ENCODE assay signal across 7 mouse cellular contexts in the genomic region with DNA sequence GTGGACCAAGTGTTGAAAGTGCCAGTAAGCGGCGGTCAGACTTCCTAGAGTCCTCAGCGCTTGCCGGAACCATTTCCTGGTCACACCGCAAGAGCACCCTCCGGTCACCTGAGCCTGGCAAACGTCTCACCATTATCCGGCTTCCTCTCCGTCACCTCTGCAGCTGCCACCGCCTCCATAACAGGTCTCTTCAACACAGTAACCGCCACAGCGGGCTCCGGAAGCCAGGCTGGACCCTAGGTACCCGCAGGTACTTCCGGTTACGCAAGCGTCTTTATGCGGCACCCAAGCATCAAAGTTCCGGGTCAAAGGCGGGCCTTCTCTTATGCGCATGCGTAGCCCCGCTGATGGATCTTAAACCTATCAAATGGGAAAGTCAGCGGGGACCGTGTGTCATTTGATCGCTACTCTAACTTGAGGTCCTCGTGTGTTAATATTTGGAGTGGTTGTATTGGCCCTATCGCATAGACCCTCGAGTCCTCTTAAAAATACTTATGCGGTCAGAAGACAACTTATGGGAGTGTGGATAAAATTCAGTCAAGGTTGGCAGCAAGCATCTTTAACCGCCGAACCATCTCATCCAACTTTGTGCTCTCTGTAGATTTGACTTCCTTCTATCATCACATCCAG. TPM values are rescaled to one million over a fixed set of nuclear protein-coding genes. Genes with fewer than 3 reads are reported as not detected.
DNase-seq lines count a peak whose midpoint lies in the region; ATAC-seq and TF ChIP-seq lines count a peak whose summit lies in the region.

Gene Ccdc97, minus strand, starts transcription at position 301 of the 630 bp plus-strand sequence.

- peak; percentile 4; the same call in 1 of the 2 replicates for TF ChIP-seq CTCF in intestine, postnatal 0 days (IDR thresholded peaks at IDR 0.05; ENCODE audit: low read depth)
- no peak for TF ChIP-seq CTCF in small intestine, adult 2 months (IDR thresholded peaks at IDR 0.05; ENCODE audit: extremely low read depth, insufficient read length, insufficient replicate concordance, low read depth, low read length)

- no peaks in the 10 kb centered on the region for H3K27me3 ChIP-seq in embryonic facial prominence, embryonic 10.5 days (replicated peaks; ENCODE audit: low read depth, poor library complexity, severe bottlenecking)
- no peaks in the 10 kb centered on the region for H3K27me3 ChIP-seq in intestine, postnatal 0 days (replicated peaks; ENCODE audit: control insufficient read depth, insufficient read depth, low read length)
- H3K27me3 ChIP-seq in midbrain, embryonic 12.5 days = no peaks in the 10 kb centered on the region
- H3K27me3 ChIP-seq in small intestine, adult 2 months (ENCODE audit: control insufficient read depth, insufficient read depth, low read length) = no peaks in the 10 kb centered on the region

- H3K9ac ChIP-seq in intestine, postnatal 0 days (ENCODE audit: low read depth, low read length) = peak within 1 kb of the TSS; percentile 52
- peak within 1 kb of the TSS; percentile 54 for H3K9ac ChIP-seq in midbrain, embryonic 12.5 days (replicated peaks)

- peaks cover 16% of the 10 kb centered on the region for H3K4me1 ChIP-seq in embryonic facial prominence, embryonic 10.5 days
- H3K4me1 ChIP-seq in intestine, postnatal 0 days (replicated peaks; ENCODE audit: control insufficient read depth, insufficient read depth, low read length) = no peaks in the 10 kb centered on the region; the same call in 1 of the 2 replicates
- H3K4me1 ChIP-seq in midbrain, embryonic 12.5 days = peaks cover 15% of the 10 kb centered on the region
- peaks cover 3% of the 10 kb centered on the region; the same call in 1 of the 2 replicates for H3K4me1 ChIP-seq in small intestine, adult 2 months (ENCODE audit: control insufficient read depth, insufficient read depth, insufficient read length, low read length)

- intact Hi-C loops in left cerebral cortex, postnatal 4 days (cut with DNase I) = no loop called here

- H3K9me3 ChIP-seq in embryonic facial prominence, embryonic 10.5 days = no peaks in the 10 kb centered on the region
- no peaks in the 10 kb centered on the region for H3K9me3 ChIP-seq in intestine, postnatal 0 days (ENCODE audit: control insufficient read depth)
- no peaks in the 10 kb centered on the region for H3K9me3 ChIP-seq in midbrain, embryonic 12.5 days

- H3K4me2 ChIP-seq in intestine, postnatal 0 days (replicated peaks; ENCODE audit: low read depth) = peak within 1 kb of the TSS; percentile 68
- H3K4me2 ChIP-seq in midbrain, embryonic 12.5 days (replicated peaks) = peak within 1 kb of the TSS; percentile 88

- H3K36me3 ChIP-seq in embryonic facial prominence, embryonic 10.5 days (replicated peaks) = peaks cover 74% of the 10 kb centered on the region
- peaks cover 56% of the 10 kb centered on the region for H3K36me3 ChIP-seq in intestine, postnatal 0 days (ENCODE audit: control insufficient read depth, insufficient read depth)
- H3K36me3 ChIP-seq in midbrain, embryonic 12.5 days = peaks cover 57% of the 10 kb centered on the region
- H3K36me3 ChIP-seq in small intestine, adult 2 months (ENCODE audit: control insufficient read depth, insufficient read depth, low read length) = peaks cover 52% of the 10 kb centered on the region

- H3K4me3 ChIP-seq in embryonic facial prominence, embryonic 10.5 days = peak within 1 kb of the TSS; percentile 72
- H3K4me3 ChIP-seq in intestine, postnatal 0 days (ENCODE audit: low read depth, low read length) = peak within 1 kb of the TSS; percentile 51
- peak within 1 kb of the TSS; percentile 80 for H3K4me3 ChIP-seq in midbrain, embryonic 12.5 days
- H3K4me3 ChIP-seq in small intestine, adult 2 months (ENCODE audit: low read depth, low read length) = peak within 1 kb of the TSS; percentile 90

- peak; percentile 93 for DNase-seq in adrenal gland, postnatal 10 days
- DNase-seq in embryonic facial prominence, embryonic 10.5 days (ENCODE audit: low spot score) = peak; percentile 91
- no peak for DNase-seq in gonadal fat pad, adult 2 months (ENCODE audit: low read depth)
- peak; percentile 94 for DNase-seq in left cerebral cortex, postnatal 4 days

- WGBS in embryonic facial prominence, embryonic 10.5 days = 4% methylated on average over 32 of the region's 32 CpGs
- 3% methylated on average over 32 of the region's 32 CpGs for WGBS in intestine, postnatal 0 days
- 5% methylated on average over 32 of the region's 32 CpGs for WGBS in midbrain, embryonic 12.5 days
- WGBS in small intestine, adult 2 months = 3% methylated on average over 32 of the region's 32 CpGs

- ATAC-seq in intestine, postnatal 0 days = peak; percentile 81
- peak; percentile 82 for ATAC-seq in midbrain, embryonic 12.5 days (ENCODE audit: low FRiP score, low read depth)

- H3K27ac ChIP-seq in embryonic facial prominence, embryonic 10.5 days (replicated peaks) = peak within 1 kb of the TSS; percentile 85
- H3K27ac ChIP-seq in intestine, postnatal 0 days (ENCODE audit: low read depth, low read length) = peak within 1 kb of the TSS; percentile 76
- peak within 1 kb of the TSS; percentile 71 for H3K27ac ChIP-seq in midbrain, embryonic 12.5 days (replicated peaks)
- H3K27ac ChIP-seq in small intestine, adult 2 months (ENCODE audit: insufficient read depth, low read depth, low read length) = peak within 1 kb of the TSS; percentile 93

- peak; percentile 84; the same call in 1 of the 2 replicates for TF ChIP-seq POLR2A in small intestine, adult 2 months (IDR thresholded peaks at IDR 0.05; ENCODE audit: low read depth, low read length)

RNA-seq across cellular contexts. Expression of gene Ccdc97, which starts in this region (rescaled TPM):
- 10 to 100 TPM; 40.4 to 46.1 TPM for total RNA-seq in adrenal gland, postnatal 10 days (2021)
- 31.6 and 33.2 TPM in 2 replicates for polyA plus RNA-seq in embryonic facial prominence, embryonic 10.5 days (2016; fragmentation: Nextera tagmentation; extraction: Ambion mirVana)
- polyA plus RNA-seq in gonadal fat pad, adult 2 months (2012; rRNA removed) = 46.3 and 54.6 TPM in 2 replicates
- 15.9 and 16.5 TPM in 2 replicates for polyA plus RNA-seq in intestine, postnatal 0 days (2015; fragmentation: Nextera tagmentation; extraction: Ambion mirVana)
- 10 to 100 TPM; 47.8 to 48.6 TPM for total RNA-seq in left cerebral cortex, postnatal 4 days (2021)
- 32.8 and 33.2 TPM in 2 replicates for polyA plus RNA-seq in midbrain, embryonic 12.5 days (2016; fragmentation: Nextera tagmentation; extraction: Ambion mirVana)
- 43.6 and 72.4 TPM in 2 replicates for polyA plus RNA-seq in small intestine, adult 2 months (2012; rRNA removed)
